Mouse (Mus musculus) hematopoietic stem cell, adult 5-6 weeks (primary cell): ENCODE measurements around the gene Plekho1. TPM values are rescaled to one million over a fixed set of nuclear protein-coding genes. Genes with fewer than 3 reads are reported as not detected.
"Not testable (repeated sequence)": the region's sequence is repeated elsewhere in the genome, so short reads cannot be mapped to it uniquely, and the experiment has no call there.

Experiments
- ATAC-seq, 2 experiments: fragments of 125-278 bp in 1 of 2; replicated peaks in 1 of 2; 2 replicates each; pipeline ENCODE4 v1.8.0; 2016 to 2017; ENCODE audit warnings: inconsistent platforms in 2 of 2, mild to moderate bottlenecking in 2 of 2, moderate number of reproducible peaks in 2 of 2, low read depth in 1 of 2, moderate TSS enrichment in 1 of 2; ENCODE audit not compliant: low FRiP score in 2 of 2, poor library complexity in 2 of 2, severe bottlenecking in 2 of 2, insufficient read depth in 1 of 2, low TSS enrichment in 1 of 2
- total RNA-seq: library from RNA; stranded (forward); fragments of 172-1452, 232-1000 nt; gene quantifications from 2 replicates; pipeline ENCODE4 v1.2.3, GENCODE M21; 2017

Gene Plekho1
- total RNA-seq, 1 experiment from 2014 or later, result 37.5 TPM

GRCm38 (mm10) chr3:95963681-95964080 is 32.1 kb downstream of the Plekho1 start:
- 0 out of 4 replicates have a peak, but pooled peaks of 1 of the 2 experiments have one; percentile 42 for ATAC-seq

- no peak for ATAC-seq
Observed at GRCm38 (mm10) chr3:95963230-95963629, 32.6 kb downstream of the Plekho1 start.

- not testable (repeated sequence) for ATAC-seq
Observed at GRCm38 (mm10) chr3:95962182-95962581, 33.6 kb downstream of the Plekho1 start.

GRCm38 (mm10) chr3:95959807-95960206 is 36.0 kb downstream of the Plekho1 start:
- ATAC-seq, result no peak

GRCm38 (mm10) chr3:95959082-95959481 is 36.7 kb downstream of the Plekho1 start:
- ATAC-seq, result peak in 1 of 2 experiments; percentile 46; a peak in 1 of 4 replicates

GRCm38 (mm10) chr3:95957359-95958148 is 38.2 kb downstream of the Plekho1 start:
- no peak; a peak in 1 of 4 replicates for ATAC-seq

- ATAC-seq, result no peak
Observed at GRCm38 (mm10) chr3:95955318-95955717, 40.5 kb downstream of the Plekho1 start.

GRCm38 (mm10) chr3:95954648-95955173 is 41.1 kb downstream of the Plekho1 start:
- ATAC-seq, result not testable (repeated sequence)

GRCm38 (mm10) chr3:95953522-95953921 is 42.3 kb downstream of the Plekho1 start:
- no peak for ATAC-seq

- ATAC-seq, result no peak
Observed at GRCm38 (mm10) chr3:95953023-95953422, 42.8 kb downstream of the Plekho1 start.

GRCm38 (mm10) chr3:95951566-95951965 is 44.2 kb downstream of the Plekho1 start:
- not testable (repeated sequence) for ATAC-seq

GRCm38 (mm10) chr3:95950763-95951551 is 44.8 kb downstream of the Plekho1 start:
- peak; percentile 92 to 96 for ATAC-seq

GRCm38 (mm10) chr3:95948325-95948724 is 47.5 kb downstream of the Plekho1 start:
- no peak for ATAC-seq

GRCm38 (mm10) chr3:95945731-95946240 is 50.0 kb downstream of the Plekho1 start:
- ATAC-seq, result no peak

- ATAC-seq, result no peak
Observed at GRCm38 (mm10) chr3:95944742-95945141, 51.1 kb downstream of the Plekho1 start.

- no peak for ATAC-seq
Observed at GRCm38 (mm10) chr3:95943226-95943625, 52.6 kb downstream of the Plekho1 start.

- ATAC-seq, result no peak
Observed at GRCm38 (mm10) chr3:95942749-95943148, 53.1 kb downstream of the Plekho1 start.

- ATAC-seq, result no peak
Observed at GRCm38 (mm10) chr3:95938835-95939234, 57.0 kb downstream of the Plekho1 start.
